Mouse (Mus musculus) kidney, adult 18-20 months (tissue): ENCODE data around the gene Fgf12.
A peak's percentile ranks its signal among the peaks of the same experiment; 100 is the strongest.

Experiments used
- DNase-seq: peaks from one replicate; pipeline ENCODE4 v3.0.0; 2021

The Fgf12 gene

GRCm38 (mm10) chr16:28752638-28753118 is at the start of gene Fgf12:
Fgf12 (minus strand) TSS chr16:28753068.
- no peak for DNase-seq

GRCm38 (mm10) chr16:28793115-28793514 is 40.2 kb upstream of the Fgf12 start:
- peak; percentile 11 for DNase-seq

GRCm38 (mm10) chr16:28770276-28770675 is 17.4 kb upstream of the Fgf12 start:
- no peak for DNase-seq

- DNase-seq: no peak
These were observed 8.6 kb upstream of the Fgf12 start for GRCm38 (mm10) chr16:28761417-28761976.

- DNase-seq: peak; percentile 4
These were observed 453 bp upstream of the Fgf12 start for GRCm38 (mm10) chr16:28753124-28753917.

- no peak for DNase-seq
These were observed 18.4 kb downstream of the Fgf12 start for GRCm38 (mm10) chr16:28734461-28734860.

GRCm38 (mm10) chr16:28726792-28727191 is 26.1 kb downstream of the Fgf12 start:
- DNase-seq: no peak

GRCm38 (mm10) chr16:28706623-28707022 is 46.2 kb downstream of the Fgf12 start:
- DNase-seq: no peak

- no peak for DNase-seq
These were observed 52.5 kb downstream of the Fgf12 start for GRCm38 (mm10) chr16:28700346-28700745.

- DNase-seq: no peak
These were observed 56.0 kb downstream of the Fgf12 start for GRCm38 (mm10) chr16:28696851-28697250.

- DNase-seq: no peak
These were observed 58.6 kb downstream of the Fgf12 start for GRCm38 (mm10) chr16:28694113-28694899.

- no peak for DNase-seq
These were observed 63.9 kb downstream of the Fgf12 start for GRCm38 (mm10) chr16:28688861-28689385.

GRCm38 (mm10) chr16:28681625-28682024 is 71.2 kb downstream of the Fgf12 start:
- no peak for DNase-seq

- no peak for DNase-seq
These were observed 84.0 kb downstream of the Fgf12 start for GRCm38 (mm10) chr16:28668815-28669347.

- no peak for DNase-seq
These were observed 100.2 kb downstream of the Fgf12 start for GRCm38 (mm10) chr16:28652640-28653039.

- no peak for DNase-seq
These were observed 102.3 kb downstream of the Fgf12 start for GRCm38 (mm10) chr16:28650589-28650988.

- DNase-seq: no peak
These were observed 107.8 kb downstream of the Fgf12 start for GRCm38 (mm10) chr16:28645030-28645429.

- DNase-seq: no peak
These were observed 121.1 kb downstream of the Fgf12 start for GRCm38 (mm10) chr16:28631721-28632120.

GRCm38 (mm10) chr16:28630771-28631484 is 121.9 kb downstream of the Fgf12 start:
- no peak for DNase-seq

- DNase-seq: no peak
These were observed 126.6 kb downstream of the Fgf12 start for GRCm38 (mm10) chr16:28626259-28626658.

- no peak for DNase-seq
These were observed 127.2 kb downstream of the Fgf12 start for GRCm38 (mm10) chr16:28625689-28626088.

- no peak for DNase-seq
These were observed 138.5 kb downstream of the Fgf12 start for GRCm38 (mm10) chr16:28614412-28614811.
